Mouse (Mus musculus) liver, postnatal 0 days (tissue): ENCODE data around the gene Pcdh15. TPM values are rescaled to one million over a fixed set of nuclear protein-coding genes. Genes with fewer than 3 reads are reported as not detected.

Experiments
- ATAC-seq: fragments of 200-750 bp; cut with Nextera tagmentation; 2 replicates; pipeline ENCODE4 v1.8.0; 2017; ENCODE audit warnings: mild to moderate bottlenecking, moderate library complexity
- DNase-seq: peaks from one replicate; pipeline ENCODE4 v3.0.0-alpha.2; 2016
- H3K27ac ChIP-seq: fragments of 300-500 bp; sonication (generic); 2 replicates; pipeline ENCODE4 v1.5.1; 2014; ENCODE audit warnings: antibody characterized with exemption, moderate library complexity, mild to moderate bottlenecking, low read depth
- H3K27me3 ChIP-seq: fragments of 300-500 bp; sonication (generic); 2 replicates; pipeline ENCODE4 v1.6.1; 2014; ENCODE audit warnings: low read length, control low read depth, mixed read lengths; ENCODE audit not compliant: insufficient read depth
- H3K36me3 ChIP-seq: fragments of 300-500 bp; sonication (generic); replicated peaks from 2 replicates; pipeline ENCODE4 v1.6.1; 2014; ENCODE audit warnings: mild to moderate bottlenecking, control low read depth, low read length, moderate library complexity, mixed read lengths; ENCODE audit not compliant: insufficient read depth
- H3K4me1 ChIP-seq: fragments of 300-500 bp; sonication (generic); 2 replicates; pipeline ENCODE4 v1.6.1; 2014; ENCODE audit warnings: antibody characterized with exemption, mild to moderate bottlenecking, control low read depth; ENCODE audit not compliant: insufficient read depth
- H3K4me2 ChIP-seq: fragments of 300-500 bp; sonication (generic); 2 replicates; pipeline ENCODE4 v1.6.1; 2014; ENCODE audit warnings: low read depth, mild to moderate bottlenecking, low read length, moderate library complexity, mixed read lengths
- H3K4me3 ChIP-seq: fragments of 300-500 bp; sonication (generic); 2 replicates; pipeline ENCODE4 v1.5.1; 2014; ENCODE audit warnings: low read depth, low read length
- H3K9ac ChIP-seq: fragments of 300-500 bp; sonication (generic); replicated peaks from 2 replicates; pipeline ENCODE4 v1.6.1; 2014; ENCODE audit warnings: mild to moderate bottlenecking, moderate library complexity
- H3K9me3 ChIP-seq: fragments of 300-500 bp; sonication (generic); 2 replicates; pipeline ENCODE4 v1.6.1; 2016; ENCODE audit warnings: mild to moderate bottlenecking, control low read depth, low read length, mixed read lengths
- CTCF ChIP-seq: sonication (generic); IDR thresholded peaks from 2 replicates; pipeline ENCODE4 v1.5.1; 2016; ENCODE audit warnings: antibody characterized with exemption, low read depth
- EP300 ChIP-seq: IDR thresholded peaks from 2 replicates; pipeline ENCODE4 v1.6.1; 2016; ENCODE audit warnings: antibody characterized with exemption, low read depth, mild to moderate bottlenecking
- WGBS: fragments of 180-500 bp; shearing (Covaris S2); extraction: QIAGEN DNeasy Blood & Tissue Kit; methylation state at CpG from one replicate; pipeline ENCODE4 v1.1.7; 2014; ENCODE audit not compliant: insufficient replicate concordance; 5-methylcytosine and 5-hydroxymethylcytosine counted together
- polyA plus RNA-seq: library from polyadenylated mRNA; unstranded; fragments of >200 nt; fragmentation: Nextera tagmentation; extraction: Ambion mirVana; gene quantifications from 2 replicates; pipeline ENCODE4 v1.2.1, GENCODE M21; 2015

Pcdh15 gene
- polyA plus RNA-seq, 1 experiment from 2014 or later, result 0.04 TPM

- ATAC-seq (no peak), DNase-seq (no peak)
- Histone ChIP-seq H3K4me3 (no peak overlapping the region), H3K4me1 (no peaks in the 10 kb centered on the region), H3K4me2 (no peak overlapping the region), H3K9me3 (no peaks in the 10 kb centered on the region), H3K27me3 (no peaks in the 10 kb centered on the region), H3K9ac (no peak overlapping the region), H3K27ac (no peak overlapping the region), H3K36me3 (no peaks in the 10 kb centered on the region)
- TF ChIP-seq CTCF (no peak), EP300 (no peak)
- 44% methylated on average over 22 of the region's 22 CpGs for WGBS
These were observed 722.8 kb downstream of the Pcdh15 start for GRCm38 (mm10) chr10:73821657-73822583.

GRCm38 (mm10) chr10:73823214-73823613 lies 724.1 kb downstream of the Pcdh15 start:
- Histone ChIP-seq H3K27ac (no peak overlapping the region), H3K4me1 (no peaks in the 10 kb centered on the region), H3K27me3 (no peaks in the 10 kb centered on the region), H3K4me3 (no peak overlapping the region), H3K9ac (no peak overlapping the region), H3K4me2 (no peak overlapping the region), H3K9me3 (no peaks in the 10 kb centered on the region), H3K36me3 (no peaks in the 10 kb centered on the region)
- WGBS, result 68% methylated on average over 4 of the region's 4 CpGs
- ATAC-seq, result no peak
- TF ChIP-seq EP300 (no peak), CTCF (no peak)
- no peak for DNase-seq

GRCm38 (mm10) chr10:73826354-73826753 lies 727.2 kb downstream of the Pcdh15 start:
- no peak overlapping the region for H3K4me2 ChIP-seq
- TF ChIP-seq CTCF, result no peak
- no peak for TF ChIP-seq EP300
- H3K36me3 ChIP-seq, result no peaks in the 10 kb centered on the region
- H3K27ac ChIP-seq, result no peak overlapping the region
- H3K27me3 ChIP-seq, result no peaks in the 10 kb centered on the region
- ATAC-seq (no peak), DNase-seq (no peak)
- no peaks in the 10 kb centered on the region for H3K4me1 ChIP-seq
- H3K9me3 ChIP-seq, result no peaks in the 10 kb centered on the region
- WGBS, result 72% methylated on average over 8 of the region's 8 CpGs
- H3K4me3 ChIP-seq, result no peak overlapping the region
- no peak overlapping the region for H3K9ac ChIP-seq

- H3K9ac ChIP-seq, result no peak overlapping the region
- no peaks in the 10 kb centered on the region for H3K27me3 ChIP-seq
- WGBS, result 72% methylated on average over 2 of the region's 2 CpGs
- H3K9me3 ChIP-seq, result no peaks in the 10 kb centered on the region
- no peaks in the 10 kb centered on the region for H3K4me1 ChIP-seq
- H3K27ac ChIP-seq, result no peak overlapping the region
- no peak for TF ChIP-seq CTCF
- TF ChIP-seq EP300, result no peak
- ATAC-seq (no peak), DNase-seq (no peak)
- H3K4me2 ChIP-seq, result no peak overlapping the region
- H3K4me3 ChIP-seq, result no peak overlapping the region
- H3K36me3 ChIP-seq, result no peaks in the 10 kb centered on the region
These were observed 729.6 kb downstream of the Pcdh15 start for GRCm38 (mm10) chr10:73828781-73829180.

- DNase-seq (no peak), ATAC-seq (no peak)
- Histone ChIP-seq H3K9me3 (no peaks in the 10 kb centered on the region), H3K36me3 (no peaks in the 10 kb centered on the region), H3K4me3 (no peak overlapping the region), H3K4me1 (no peaks in the 10 kb centered on the region), H3K4me2 (no peak overlapping the region), H3K9ac (no peak overlapping the region), H3K27me3 (no peaks in the 10 kb centered on the region), H3K27ac (no peak overlapping the region)
- no peak for TF ChIP-seq EP300
- no peak for TF ChIP-seq CTCF
- WGBS, result 76% methylated on average over 3 of the region's 3 CpGs
These were observed 745.9 kb downstream of the Pcdh15 start for GRCm38 (mm10) chr10:73844998-73845397.

GRCm38 (mm10) chr10:73862181-73862580 lies 763.0 kb downstream of the Pcdh15 start:
- Histone ChIP-seq H3K4me3 (no peak overlapping the region), H3K9me3 (no peaks in the 10 kb centered on the region), H3K4me1 (no peaks in the 10 kb centered on the region), H3K36me3 (no peaks in the 10 kb centered on the region), H3K27ac (no peak overlapping the region), H3K27me3 (no peaks in the 10 kb centered on the region), H3K9ac (no peak overlapping the region), H3K4me2 (no peak overlapping the region)
- no peak for ATAC-seq
- DNase-seq, result no peak
- TF ChIP-seq CTCF (no peak), EP300 (no peak)
- 64% methylated on average over 4 of the region's 4 CpGs for WGBS
